Mouse (Mus musculus) c-Kit-negative CD71-positive TER-119-positive erythroid progenitor cells, embryonic 14.5 days (primary cell): ENCODE data around the gene Fgfr2.

Source experiments
- DNase-seq: peaks from one replicate; pipeline ENCODE4 v3.0.0-alpha.2; 2013; ENCODE audit warnings: low read depth, low spot score

Fgfr2 gene

GRCm38 (mm10) chr7:132754389-132754750, 368.8 kb downstream of the Fgfr2 start:
- DNase-seq = no peak

DNA sequence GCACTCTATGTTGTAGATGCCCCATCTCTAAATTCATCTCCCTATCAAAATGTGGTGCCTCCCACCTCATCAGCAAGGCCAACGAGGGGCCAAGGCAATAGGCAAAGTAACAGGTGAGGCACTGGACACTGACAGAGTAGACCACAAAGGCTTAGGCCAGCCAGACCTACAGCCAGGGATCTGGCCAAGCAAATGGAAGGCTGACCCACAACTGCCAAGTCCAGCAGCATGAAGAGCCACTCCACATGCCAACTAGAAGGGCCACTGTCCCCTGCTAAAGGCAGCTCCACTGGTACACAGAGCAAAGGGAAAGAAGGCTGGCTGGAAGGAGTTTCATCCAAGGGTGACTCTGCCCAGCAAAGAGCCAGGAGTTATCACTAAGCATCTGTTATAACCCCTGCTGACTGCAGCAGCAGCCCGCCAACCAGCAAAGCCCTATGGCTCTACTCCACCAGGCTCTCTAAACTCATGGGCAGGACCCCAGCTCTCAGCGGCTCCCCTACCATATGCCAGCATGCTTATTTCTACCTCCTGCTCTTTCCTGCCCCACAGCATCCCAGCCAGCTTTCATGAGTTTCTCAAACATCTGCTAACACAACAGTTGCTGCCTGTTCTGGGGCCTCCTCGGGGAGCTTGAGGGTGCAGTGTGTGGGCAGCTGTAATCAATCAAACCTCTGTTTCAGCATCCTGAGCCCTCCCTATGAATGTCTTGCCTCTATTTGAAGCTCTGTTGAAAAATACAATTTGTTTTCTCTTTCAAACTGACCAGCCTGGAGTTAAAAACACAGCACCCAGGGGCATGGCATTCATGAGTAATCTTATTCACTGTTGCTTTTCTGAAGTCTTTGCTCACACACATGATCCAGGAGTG, 369.4 kb downstream of the Fgfr2 start:
- DNase-seq = no peak

- no peak for DNase-seq
Observed at GRCm38 (mm10) chr7:132751716-132752115, 371.4 kb downstream of the Fgfr2 start.

DNA sequence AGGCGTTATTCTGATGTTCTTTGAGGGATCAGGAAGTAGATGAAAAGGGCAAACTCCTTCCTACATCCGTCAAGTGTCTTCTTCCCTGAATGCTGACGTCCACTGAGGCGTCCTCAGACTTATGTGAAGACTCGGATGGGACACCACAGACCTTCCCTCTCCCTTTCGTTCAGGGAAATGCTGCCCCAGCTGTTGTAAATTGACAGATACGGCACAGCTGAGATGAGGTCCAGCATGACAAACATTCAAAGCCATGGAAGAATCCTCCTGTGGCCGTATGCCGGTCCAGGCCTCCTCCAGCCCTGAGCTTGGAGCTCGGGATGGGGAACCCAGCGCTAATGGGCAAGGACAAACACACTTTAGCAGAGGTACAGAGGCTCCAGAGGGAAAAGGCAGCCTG, 373.6 kb downstream of the Fgfr2 start:
- no peak for DNase-seq

DNA sequence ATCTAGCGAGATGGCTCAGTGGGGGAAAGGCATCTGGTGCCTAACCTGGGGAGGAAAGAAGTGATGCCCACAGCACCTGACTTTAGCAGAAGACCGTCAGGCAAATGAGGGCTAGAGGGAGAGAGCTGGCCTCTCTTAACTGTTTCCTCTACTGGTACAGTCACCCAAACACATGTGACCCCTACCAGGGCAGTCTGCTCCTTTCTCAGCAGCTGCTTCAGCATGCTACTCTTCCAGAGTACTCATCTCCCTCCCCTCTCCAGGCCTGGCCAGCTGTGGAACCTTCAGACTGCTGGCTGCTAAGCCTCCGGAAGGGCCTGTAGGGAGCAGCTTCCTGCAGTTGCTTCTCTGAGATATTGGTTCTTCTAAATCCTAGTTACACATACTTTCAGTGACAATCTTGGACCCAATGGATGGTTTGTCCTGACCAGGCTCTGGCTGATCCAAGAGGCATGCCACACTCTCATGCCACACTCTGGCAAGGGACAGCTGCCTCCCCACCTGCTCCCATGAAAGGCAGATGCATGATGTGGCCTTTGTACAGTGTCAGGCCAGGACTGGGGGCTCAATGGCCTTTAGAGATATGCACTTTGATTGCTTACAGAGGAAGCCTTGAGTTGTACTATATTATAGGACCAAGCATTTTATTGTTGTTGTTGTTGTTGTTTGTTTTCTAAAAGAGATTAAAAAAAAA, 374.9 kb downstream of the Fgfr2 start:
- DNase-seq = no peak

DNA sequence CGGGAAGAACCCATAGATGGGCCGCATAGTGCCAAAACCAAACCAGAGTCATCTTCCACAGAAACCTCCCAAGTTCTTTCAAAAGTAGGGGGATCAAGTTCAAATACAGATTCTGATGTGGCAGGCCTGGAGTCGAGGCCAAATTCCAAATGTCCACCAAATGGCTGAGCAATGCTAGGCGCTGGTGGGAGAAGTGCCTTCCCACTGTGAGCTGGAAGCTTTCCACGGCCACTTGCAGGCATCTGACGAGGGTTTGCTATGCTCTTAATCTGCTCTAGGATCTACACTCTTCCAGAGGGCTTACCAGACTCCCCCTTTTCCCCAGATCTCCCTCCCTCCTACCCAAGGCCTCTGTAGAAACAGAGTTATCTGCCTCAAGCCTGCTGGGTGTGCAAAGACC, 376.1 kb downstream of the Fgfr2 start:
- DNase-seq = no peak

- DNase-seq = no peak
Observed at GRCm38 (mm10) chr7:132742912-132743311, 380.2 kb downstream of the Fgfr2 start.

DNA sequence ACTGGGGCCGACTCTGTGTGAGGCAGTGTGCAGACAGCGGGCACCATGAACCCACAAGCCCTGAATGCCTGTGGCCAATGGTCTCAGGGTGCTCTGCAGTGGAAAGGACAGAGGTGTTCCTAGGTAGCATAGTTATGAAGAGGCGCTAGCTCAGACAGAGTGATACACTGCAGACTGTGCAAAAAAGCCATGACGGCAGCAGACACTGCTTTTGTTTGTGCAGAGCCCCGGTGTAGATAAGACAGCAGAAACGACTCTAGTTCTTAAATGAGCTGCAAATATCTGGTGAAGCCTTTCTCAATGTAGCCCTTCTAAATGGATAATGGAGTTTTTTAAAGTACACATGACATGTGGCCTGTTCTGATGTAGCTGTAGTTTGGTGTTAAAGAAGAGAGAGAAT, 383.3 kb downstream of the Fgfr2 start:
- no peak for DNase-seq

DNA sequence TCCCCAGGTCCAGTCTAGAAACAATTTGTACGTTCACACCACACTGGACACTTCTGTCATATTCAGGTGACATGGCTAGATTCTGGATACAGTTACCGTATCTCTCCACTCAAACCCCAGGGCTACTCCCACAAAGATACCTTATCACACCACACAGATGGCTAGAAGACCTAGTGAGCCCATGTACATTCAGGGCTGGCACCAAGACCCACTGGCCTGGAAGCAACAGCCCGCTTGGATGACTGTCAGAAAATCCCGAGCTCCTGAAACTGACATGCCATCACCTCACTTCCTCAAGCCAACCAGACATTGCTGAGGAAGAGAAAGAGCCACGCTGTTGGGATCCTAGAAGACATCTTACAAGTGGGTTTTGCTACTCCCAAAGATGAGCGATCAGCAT, 384.3 kb downstream of the Fgfr2 start:
- peak; percentile 68 for DNase-seq

- DNase-seq = no peak
Observed at GRCm38 (mm10) chr7:132736099-132736862, 386.9 kb downstream of the Fgfr2 start.

DNA sequence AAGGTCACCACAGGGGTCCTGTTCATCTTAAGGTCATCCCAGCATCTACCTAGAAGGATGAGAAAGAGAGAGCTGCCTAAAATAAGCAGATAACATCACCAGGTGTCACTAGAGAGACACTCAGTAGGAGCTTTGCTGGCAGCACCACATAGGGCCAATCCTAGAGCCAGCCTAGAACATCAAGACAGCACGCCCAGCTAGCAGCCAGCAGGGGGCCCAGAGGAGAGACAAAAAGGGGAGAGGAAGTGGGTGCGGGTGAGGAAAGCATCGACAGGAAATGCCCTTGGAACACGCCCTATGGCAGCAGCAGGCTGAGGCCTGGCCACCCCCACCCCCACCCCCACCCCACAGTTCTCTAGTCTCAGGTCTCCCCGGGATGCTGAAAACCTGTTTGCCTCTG, 388.0 kb downstream of the Fgfr2 start:
- no peak for DNase-seq

- DNase-seq = no peak
Observed at GRCm38 (mm10) chr7:132734222-132734621, 388.9 kb downstream of the Fgfr2 start.

DNA sequence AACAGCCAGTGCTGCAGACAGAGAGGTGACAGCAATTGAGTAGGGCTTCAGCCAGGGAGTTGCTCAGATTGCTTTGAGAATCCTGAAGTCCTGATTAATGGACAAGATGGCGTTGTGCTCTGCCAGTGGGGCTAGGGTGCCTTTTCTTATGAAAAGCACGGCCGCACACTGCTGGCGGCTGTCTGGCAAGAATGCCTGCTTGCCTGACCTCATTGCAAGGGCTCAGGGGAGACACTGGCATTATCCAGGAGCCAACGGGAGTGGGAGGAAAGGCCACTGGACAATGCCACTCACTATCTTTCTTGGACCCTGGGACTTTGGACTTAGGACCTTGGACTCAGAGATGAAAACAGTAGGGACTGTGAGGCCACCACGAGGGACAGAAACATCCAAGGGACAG, 389.6 kb downstream of the Fgfr2 start:
- no peak for DNase-seq

DNA sequence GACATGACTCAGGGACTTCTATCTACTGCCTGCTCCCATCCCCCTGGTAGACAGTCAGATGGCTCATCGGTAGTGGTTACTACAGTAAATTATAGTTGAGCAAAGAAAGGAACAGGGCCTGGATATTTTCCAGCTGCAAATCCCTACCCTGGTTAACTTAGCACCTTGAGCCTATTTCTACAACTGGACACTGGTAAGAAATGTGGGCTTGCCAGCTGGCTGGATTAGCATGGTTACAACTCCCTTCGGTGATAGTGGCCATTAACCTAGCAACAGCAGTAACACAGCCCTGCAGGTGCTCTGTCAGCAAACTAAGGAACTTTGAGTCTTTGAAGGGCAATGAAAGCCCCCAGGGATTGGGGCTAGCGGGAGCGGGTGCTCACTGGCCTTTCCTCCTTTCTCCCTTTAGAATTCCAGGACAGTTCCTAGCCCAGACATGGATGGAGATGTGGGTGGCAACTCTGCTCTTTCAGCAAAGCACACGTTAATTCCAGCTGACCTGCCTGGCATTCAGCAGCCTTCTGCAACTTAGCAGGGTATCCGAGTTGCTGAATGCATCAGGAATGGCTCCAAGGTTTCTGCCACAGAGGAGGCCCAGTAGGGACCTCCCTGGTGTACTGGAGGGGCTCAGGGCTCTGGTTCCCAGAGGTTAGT, 390.9 kb downstream of the Fgfr2 start:
- DNase-seq = no peak

GRCm38 (mm10) chr7:132731558-132731957, 391.6 kb downstream of the Fgfr2 start:
- no peak for DNase-seq

DNA sequence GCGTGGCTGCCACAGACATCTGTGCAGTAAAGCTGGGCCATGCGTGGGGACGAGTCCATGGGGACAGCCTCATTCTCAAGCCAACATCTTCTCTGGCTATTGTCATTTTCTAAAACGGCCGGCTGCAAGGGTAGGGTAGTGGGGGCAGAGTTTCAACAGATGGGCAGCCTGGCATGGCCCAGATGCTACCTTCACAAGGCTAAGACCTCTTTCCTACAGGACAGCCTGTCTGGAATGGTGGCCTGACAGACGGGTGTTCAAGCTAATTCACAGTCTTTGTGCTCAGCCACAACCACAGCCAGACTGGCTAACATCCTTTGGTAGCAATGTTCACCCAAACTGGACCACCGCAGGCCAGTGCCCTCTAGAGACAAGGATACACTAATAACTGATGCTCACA, 392.6 kb downstream of the Fgfr2 start:
- DNase-seq = no peak

DNA sequence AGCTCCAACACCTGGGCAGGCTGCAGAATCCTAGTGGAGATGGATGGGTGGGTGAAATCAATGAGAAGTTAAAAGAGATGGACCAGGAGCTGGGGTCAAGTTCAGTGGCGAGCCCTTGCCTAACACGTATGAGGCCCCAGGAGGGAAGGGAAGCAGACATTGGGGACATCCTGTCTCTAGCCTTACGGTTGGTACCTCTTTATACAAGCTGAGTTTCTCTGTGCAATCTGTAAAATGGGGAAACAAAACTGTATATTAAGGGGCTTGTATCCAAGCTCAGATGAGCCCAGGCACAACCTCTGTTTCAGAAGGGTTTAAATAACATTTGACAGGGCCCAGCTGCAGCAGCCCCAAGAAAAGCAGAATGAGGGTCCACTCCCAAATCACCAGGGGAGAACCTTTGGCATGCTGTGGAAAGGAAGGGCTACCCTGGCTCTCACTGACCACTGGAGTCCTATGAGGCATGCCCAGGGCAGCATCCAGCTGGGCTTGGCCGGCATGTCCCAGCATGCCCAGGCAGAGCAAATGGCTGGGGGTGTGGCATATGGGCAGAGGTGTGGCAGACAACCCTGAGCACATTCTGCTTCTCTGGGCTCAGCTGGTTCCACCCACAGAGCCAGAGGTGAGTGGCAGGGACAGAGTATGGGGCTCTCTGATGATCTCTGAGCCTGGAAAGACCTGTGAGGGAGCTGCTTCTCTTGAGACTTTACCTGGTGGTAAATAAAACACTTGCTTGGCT, 393.9 kb downstream of the Fgfr2 start:
- no peak for DNase-seq

- DNase-seq = no peak
Observed at GRCm38 (mm10) chr7:132726106-132726861, 396.9 kb downstream of the Fgfr2 start.

DNA sequence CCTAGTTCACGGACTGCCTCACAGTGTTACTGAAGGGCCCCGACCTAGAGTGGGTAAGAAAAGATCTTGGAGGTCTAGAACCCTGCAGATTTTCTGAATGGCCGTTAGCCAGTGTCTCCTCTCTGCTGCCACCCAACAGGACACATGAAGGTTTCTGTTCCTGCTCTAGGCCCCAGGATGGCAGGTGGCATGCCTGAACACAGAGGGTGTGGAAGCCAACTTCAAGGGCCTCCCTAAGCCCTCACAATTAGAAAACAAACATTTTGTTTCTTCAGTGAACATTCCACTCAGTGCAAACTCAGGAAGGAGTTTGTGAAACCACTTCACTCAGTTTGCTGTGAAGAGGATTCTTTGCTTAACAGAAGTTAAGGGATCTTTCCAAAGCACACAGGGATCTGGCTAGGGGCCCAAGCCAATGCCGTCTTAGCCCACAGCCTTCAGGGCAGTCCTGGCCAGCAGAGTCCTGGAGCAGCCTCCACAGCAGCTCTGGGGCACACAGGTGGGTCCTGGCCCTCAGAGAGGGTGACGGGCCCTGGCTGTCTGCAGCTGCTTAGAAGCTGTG, 398.6 kb downstream of the Fgfr2 start:
- no peak for DNase-seq

DNA sequence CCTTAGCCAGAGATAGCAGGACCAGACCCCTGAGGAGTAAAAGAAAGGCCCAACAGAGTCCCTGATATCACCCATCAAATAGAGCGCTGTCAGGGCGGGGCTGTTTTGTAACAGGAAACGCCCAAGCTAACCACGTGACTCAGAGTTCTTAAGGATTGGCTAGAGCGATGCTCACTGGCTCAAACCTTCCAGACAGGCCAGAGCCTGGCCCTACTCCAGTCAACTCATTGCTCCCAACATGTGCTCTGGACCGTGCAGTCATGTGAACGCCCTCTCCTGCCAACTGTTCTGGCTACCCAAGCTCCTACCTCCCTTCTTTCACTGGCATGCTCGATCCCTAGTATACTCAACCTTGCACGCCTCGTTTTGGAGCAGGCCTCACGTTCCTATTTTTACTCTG, 399.2 kb downstream of the Fgfr2 start:
- peak; percentile 87 for DNase-seq
